Mouse (Mus musculus): Measurements from ENCODE around the gene Eif3c. TPM values are rescaled to one million over a fixed set of nuclear protein-coding genes. Genes with fewer than 3 reads are reported as not detected.

Gene Eif3c
- polyA plus RNA-seq (2014; fragmentation: Illumina TruSeq; extraction: RNeasy Lipid Tissue Mini Kit (QIAGEN cat#74804); ENCODE audit: low read depth, low replicate concordance) = 71.2 TPM

GRCm38 (mm10) chr7:126566094-126566765, at the start of gene Eif3c:
Gene Eif3c (minus strand): TSS chr7:126566411.

DNA sequence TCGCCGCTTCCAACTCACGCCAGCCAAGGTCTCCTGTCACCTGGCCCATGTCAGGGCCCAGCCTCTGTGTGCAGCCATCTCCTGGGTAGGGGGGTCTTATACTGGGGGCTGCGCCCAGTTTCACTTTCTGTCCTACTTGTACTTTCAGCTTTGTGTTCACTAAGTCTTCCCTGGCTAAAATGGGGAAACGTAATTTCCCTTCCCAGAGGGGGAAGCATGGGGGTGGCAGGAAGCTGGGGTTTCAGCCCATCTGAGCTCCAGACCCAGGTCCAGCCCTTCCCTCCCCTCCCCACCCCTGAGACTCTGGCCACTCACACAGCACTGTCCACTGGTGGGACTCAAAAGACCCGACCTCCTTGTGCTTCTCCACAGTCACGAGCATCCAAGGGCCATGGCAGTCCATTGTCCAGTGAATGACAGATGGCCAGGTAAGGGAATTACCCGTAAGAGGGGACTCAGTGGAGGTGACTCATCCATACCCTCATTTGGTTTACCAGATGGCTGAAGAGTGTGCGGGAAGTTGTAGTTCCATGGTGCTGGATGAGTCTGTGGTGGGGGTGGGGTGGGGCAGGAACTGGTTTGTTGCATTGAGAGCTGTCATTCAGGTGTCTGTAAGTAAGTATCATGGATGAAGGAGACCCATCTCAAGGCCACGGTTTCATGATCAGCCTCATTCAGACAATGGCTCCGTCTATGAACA, 28.8 kb upstream of the Eif3c start, which contains the start of gene Il27:
Gene Il27 (minus strand): TSS at position 80 of the 700 bp plus-strand sequence.

DNA sequence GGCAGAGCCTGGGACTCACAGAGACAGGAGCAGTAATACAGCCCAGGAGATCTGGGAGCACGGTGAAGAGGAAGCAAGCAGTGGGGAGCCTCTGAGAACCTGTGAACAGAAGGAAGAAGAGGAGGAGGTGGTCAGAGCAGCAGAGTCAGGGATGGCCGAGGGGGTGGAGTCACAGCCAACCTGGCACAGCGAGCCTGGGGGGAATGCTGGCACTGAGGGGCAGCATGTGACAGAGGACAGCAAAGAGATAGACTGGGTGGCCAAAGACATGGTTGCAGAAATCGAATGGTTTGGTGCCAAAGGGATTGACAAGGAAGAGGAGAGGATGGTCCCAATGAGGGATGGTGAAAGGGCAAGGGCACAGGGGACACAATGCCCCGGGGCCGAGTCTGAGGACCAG, 19.5 kb upstream of the Eif3c start, which contains the start of gene Cln3:
Gene Cln3 (minus strand): TSS at position 101 of the 400 bp plus-strand sequence.

DNA sequence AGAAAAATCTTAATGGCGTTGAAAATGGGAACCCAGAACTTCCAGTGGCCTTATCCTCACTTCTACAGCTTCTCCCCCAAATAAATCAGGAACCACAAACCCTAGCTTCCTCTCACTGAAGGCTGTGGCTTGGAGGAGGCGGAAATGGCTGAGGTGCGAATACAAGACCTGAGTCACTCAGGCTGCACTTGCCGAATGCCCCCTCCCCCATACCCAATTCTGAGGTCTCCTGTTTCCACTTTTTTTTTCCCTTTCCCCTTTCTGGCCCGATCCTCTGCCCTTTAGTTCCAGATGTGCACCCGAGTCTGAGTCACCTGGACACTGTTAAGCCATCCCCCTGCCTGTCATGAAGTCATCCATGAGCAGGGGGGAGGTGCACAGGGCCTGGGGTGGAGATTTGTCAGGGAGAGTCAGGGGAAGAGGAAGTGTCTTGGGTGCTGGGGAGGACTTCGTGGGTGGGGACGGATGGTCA, 18.3 kb upstream of the Eif3c start, which contains the start of gene Apobr:
Gene Apobr (plus strand): TSS at position 437 of the 472 bp plus-strand sequence.

DNA sequence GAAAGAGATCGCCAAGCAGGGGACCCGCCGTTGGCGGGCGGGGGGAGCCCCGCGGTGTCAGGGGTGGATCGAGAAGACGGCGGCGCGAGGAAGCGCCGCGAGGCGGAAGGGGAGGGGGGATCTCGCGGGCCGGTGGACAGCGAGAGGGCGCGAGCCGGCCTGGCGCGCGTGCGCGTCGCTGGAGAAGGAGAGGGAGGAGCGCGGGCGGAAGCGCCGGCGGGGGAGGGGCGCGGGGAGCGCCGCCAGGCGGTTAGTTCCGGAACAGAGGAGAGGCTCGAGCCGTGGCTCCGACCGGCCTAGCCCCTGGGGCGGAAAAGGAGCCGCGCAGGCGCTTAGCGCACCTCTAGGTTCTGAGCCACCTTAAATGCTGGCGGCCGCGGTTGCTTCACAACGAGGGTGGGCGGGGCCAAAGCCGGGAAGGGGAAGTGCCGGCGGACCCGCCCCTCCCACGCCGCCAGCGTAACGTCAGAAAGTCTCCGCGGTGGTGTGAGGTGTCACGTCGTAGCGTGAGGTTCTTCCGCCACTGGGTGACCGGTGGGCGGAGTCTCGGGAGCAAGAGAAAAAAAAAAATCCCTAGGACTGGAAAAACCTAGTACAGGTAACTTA, 62.8 kb downstream of the Eif3c start, which contains the start of gene Atxn2l:
Gene Atxn2l (minus strand): TSS at position 165 of the 606 bp plus-strand sequence.

Other genes with a start within 250 kb of the Eif3c start
- 0.37 TPM for gene Lat, start 196.8 kb downstream of the Eif3c start, polyA plus RNA-seq (2014; fragmentation: Illumina TruSeq; extraction: RNeasy Lipid Tissue Mini Kit (QIAGEN cat#74804); ENCODE audit: low read depth, low replicate concordance)
- 1.8 TPM for gene Spns1, start 189.0 kb downstream of the Eif3c start, polyA plus RNA-seq (2014; fragmentation: Illumina TruSeq; extraction: RNeasy Lipid Tissue Mini Kit (QIAGEN cat#74804); ENCODE audit: low read depth, low replicate concordance)
- gene Nfatc2ip, start 169.7 kb downstream of the Eif3c start, polyA plus RNA-seq (2014; fragmentation: Illumina TruSeq; extraction: RNeasy Lipid Tissue Mini Kit (QIAGEN cat#74804); ENCODE audit: low read depth, low replicate concordance) = 2.7 TPM
- gene Cd19, start 151.5 kb downstream of the Eif3c start, polyA plus RNA-seq (2014; fragmentation: Illumina TruSeq; extraction: RNeasy Lipid Tissue Mini Kit (QIAGEN cat#74804); ENCODE audit: low read depth, low replicate concordance) = 0.26 TPM
- 1.0 TPM for gene Rabep2, start 137.7 kb downstream of the Eif3c start, polyA plus RNA-seq (2014; fragmentation: Illumina TruSeq; extraction: RNeasy Lipid Tissue Mini Kit (QIAGEN cat#74804); ENCODE audit: low read depth, low replicate concordance)
- 0.11 TPM for gene Atp2a1, start 103.3 kb downstream of the Eif3c start, polyA plus RNA-seq (2014; fragmentation: Illumina TruSeq; extraction: RNeasy Lipid Tissue Mini Kit (QIAGEN cat#74804); ENCODE audit: low read depth, low replicate concordance)
- 3.6 TPM for gene Sh2b1, start 91.0 kb downstream of the Eif3c start, polyA plus RNA-seq (2014; fragmentation: Illumina TruSeq; extraction: RNeasy Lipid Tissue Mini Kit (QIAGEN cat#74804); ENCODE audit: low read depth, low replicate concordance)
- gene Tufm, start 79.0 kb downstream of the Eif3c start, polyA plus RNA-seq (2014; fragmentation: Illumina TruSeq; extraction: RNeasy Lipid Tissue Mini Kit (QIAGEN cat#74804); ENCODE audit: low read depth, low replicate concordance) = 10.8 TPM
- gene Atxn2l, start 63.0 kb downstream of the Eif3c start, polyA plus RNA-seq (2014; fragmentation: Illumina TruSeq; extraction: RNeasy Lipid Tissue Mini Kit (QIAGEN cat#74804); ENCODE audit: low read depth, low replicate concordance) = 13.8 TPM
- 0.24 TPM for gene Apobr, start 18.5 kb upstream of the Eif3c start, polyA plus RNA-seq (2014; fragmentation: Illumina TruSeq; extraction: RNeasy Lipid Tissue Mini Kit (QIAGEN cat#74804); ENCODE audit: low read depth, low replicate concordance)
- 1.3 TPM for gene Cln3, start 19.4 kb upstream of the Eif3c start, polyA plus RNA-seq (2014; fragmentation: Illumina TruSeq; extraction: RNeasy Lipid Tissue Mini Kit (QIAGEN cat#74804); ENCODE audit: low read depth, low replicate concordance)
- not detected for gene Il27, start 28.5 kb upstream of the Eif3c start, polyA plus RNA-seq (2014; fragmentation: Illumina TruSeq; extraction: RNeasy Lipid Tissue Mini Kit (QIAGEN cat#74804); ENCODE audit: low read depth, low replicate concordance)
- gene Nupr1, start 64.5 kb upstream of the Eif3c start, polyA plus RNA-seq (2014; fragmentation: Illumina TruSeq; extraction: RNeasy Lipid Tissue Mini Kit (QIAGEN cat#74804); ENCODE audit: low read depth, low replicate concordance) = not detected
- 4.4 TPM for gene Sgf29, start 82.9 kb upstream of the Eif3c start, polyA plus RNA-seq (2014; fragmentation: Illumina TruSeq; extraction: RNeasy Lipid Tissue Mini Kit (QIAGEN cat#74804); ENCODE audit: low read depth, low replicate concordance)
- gene Sult1a1, start 110.0 kb upstream of the Eif3c start, polyA plus RNA-seq (2014; fragmentation: Illumina TruSeq; extraction: RNeasy Lipid Tissue Mini Kit (QIAGEN cat#74804); ENCODE audit: low read depth, low replicate concordance) = 1,146 TPM
- gene Bola2, start 129.0 kb upstream of the Eif3c start, polyA plus RNA-seq (2014; fragmentation: Illumina TruSeq; extraction: RNeasy Lipid Tissue Mini Kit (QIAGEN cat#74804); ENCODE audit: low read depth, low replicate concordance) = not detected
- 2.0 TPM for gene Slx1b, start 129.4 kb upstream of the Eif3c start, polyA plus RNA-seq (2014; fragmentation: Illumina TruSeq; extraction: RNeasy Lipid Tissue Mini Kit (QIAGEN cat#74804); ENCODE audit: low read depth, low replicate concordance)
- 2.7 TPM for gene Coro1a, start 141.4 kb upstream of the Eif3c start, polyA plus RNA-seq (2014; fragmentation: Illumina TruSeq; extraction: RNeasy Lipid Tissue Mini Kit (QIAGEN cat#74804); ENCODE audit: low read depth, low replicate concordance)
- 5.9 TPM for gene Mapk3, start 193.2 kb upstream of the Eif3c start, polyA plus RNA-seq (2014; fragmentation: Illumina TruSeq; extraction: RNeasy Lipid Tissue Mini Kit (QIAGEN cat#74804); ENCODE audit: low read depth, low replicate concordance)
- not detected for gene Gdpd3, start 199.9 kb upstream of the Eif3c start, polyA plus RNA-seq (2014; fragmentation: Illumina TruSeq; extraction: RNeasy Lipid Tissue Mini Kit (QIAGEN cat#74804); ENCODE audit: low read depth, low replicate concordance)
- 10.0 TPM for gene Ypel3, start 210.5 kb upstream of the Eif3c start, polyA plus RNA-seq (2014; fragmentation: Illumina TruSeq; extraction: RNeasy Lipid Tissue Mini Kit (QIAGEN cat#74804); ENCODE audit: low read depth, low replicate concordance)
- not detected for gene Tbx6, start 215.1 kb upstream of the Eif3c start, polyA plus RNA-seq (2014; fragmentation: Illumina TruSeq; extraction: RNeasy Lipid Tissue Mini Kit (QIAGEN cat#74804); ENCODE audit: low read depth, low replicate concordance)
- gene Ppp4c, start 226.1 kb upstream of the Eif3c start, polyA plus RNA-seq (2014; fragmentation: Illumina TruSeq; extraction: RNeasy Lipid Tissue Mini Kit (QIAGEN cat#74804); ENCODE audit: low read depth, low replicate concordance) = 19.8 TPM
- gene Fam57b, start 231.3 kb upstream of the Eif3c start, polyA plus RNA-seq (2014; fragmentation: Illumina TruSeq; extraction: RNeasy Lipid Tissue Mini Kit (QIAGEN cat#74804); ENCODE audit: low read depth, low replicate concordance) = not detected

All from liver, adult 10 weeks (tissue).